Mouse (Mus musculus): Measurements from ENCODE around the gene Prkd2. TPM values are rescaled to one million over a fixed set of nuclear protein-coding genes. Genes with fewer than 3 reads are reported as not detected.

Prkd2 gene
- polyA plus RNA-seq, 1 experiment from 2014 or later: 8.8 TPM

- no peak for ATAC-seq (ENCODE audit: low FRiP score)
- Histone ChIP-seq H3K36me3 (peaks cover 49% of the 10 kb centered on the region), H3K4me1 (peaks cover 9% of the 10 kb centered on the region), H3K27me3 (peaks cover 62% of the 10 kb centered on the region), H3K27ac (no peak overlapping the region), H3K4me3 (peak overlapping the region; percentile 26; the same call in 1 of the 2 replicates), H3K9ac (no peak overlapping the region), H3K4me2 (replicated peaks) (no peak overlapping the region), H3K9me3 (replicated peaks) (peaks cover 8% of the 10 kb centered on the region)
- 46% methylated on average over 59 of the region's 59 CpGs for WGBS
These were observed 43.2 kb downstream of the Prkd2 start for GRCm38 (mm10) chr7:16885905-16886304.

GRCm38 (mm10) chr7:16890536-16890935, 47.8 kb downstream of the Prkd2 start:
- H3K27ac ChIP-seq: peak overlapping the region; percentile 75
- peak overlapping the region; percentile 55; the same call in 1 of the 2 replicates for H3K9ac ChIP-seq
- peaks cover 23% of the 10 kb centered on the region for H3K36me3 ChIP-seq
- peak overlapping the region; percentile 60 for H3K4me2 ChIP-seq (replicated peaks)
- no peak overlapping the region for H3K4me3 ChIP-seq
- H3K27me3 ChIP-seq: peaks cover 53% of the 10 kb centered on the region
- 37% methylated on average over 6 of the region's 6 CpGs for WGBS
- H3K9me3 ChIP-seq (replicated peaks): peaks cover 6% of the 10 kb centered on the region
- no peak for ATAC-seq (ENCODE audit: low FRiP score)
- H3K4me1 ChIP-seq: peaks cover 48% of the 10 kb centered on the region

GRCm38 (mm10) chr7:16890944-16891343, 48.2 kb downstream of the Prkd2 start:
- Histone ChIP-seq H3K36me3 (peaks cover 19% of the 10 kb centered on the region), H3K4me2 (replicated peaks) (peak overlapping the region; percentile 60), H3K27ac (peak overlapping the region; percentile 75), H3K4me3 (0 out of 2 replicates have a peak overlapping the region, but pooled peaks have one; percentile 28), H3K4me1 (peaks cover 49% of the 10 kb centered on the region), H3K27me3 (peaks cover 49% of the 10 kb centered on the region), H3K9ac (peak overlapping the region; percentile 55), H3K9me3 (replicated peaks) (peaks cover 2% of the 10 kb centered on the region; the same call in 1 of the 2 replicates)
- no peak for ATAC-seq (ENCODE audit: low FRiP score)
- WGBS: 2% methylated on average over 23 of the region's 23 CpGs

GRCm38 (mm10) chr7:16891641-16892351, 49.1 kb downstream of the Prkd2 start, which contains the start of gene Gng8:
Gng8 (plus strand) TSS chr7:16891786.
- Histone ChIP-seq H3K9me3 (replicated peaks) (no peaks in the 10 kb centered on the region), H3K4me1 (peaks cover 49% of the 10 kb centered on the region), H3K4me2 (replicated peaks) (peak within 1 kb of the TSS; percentile 60), H3K4me3 (peak within 1 kb of the TSS; percentile 28), H3K27me3 (peaks cover 41% of the 10 kb centered on the region), H3K27ac (peak within 1 kb of the TSS; percentile 75), H3K9ac (peak within 1 kb of the TSS; percentile 55), H3K36me3 (peaks cover 10% of the 10 kb centered on the region)
- peak; percentile 74 for ATAC-seq (ENCODE audit: low FRiP score)
- under 1% methylated on average over 30 of the region's 30 CpGs for WGBS

GRCm38 (mm10) chr7:16892352-16892730, 49.6 kb downstream of the Prkd2 start:
- peak overlapping the region; percentile 20; the same call in 1 of the 2 replicates for H3K9ac ChIP-seq
- H3K4me1 ChIP-seq: peaks cover 49% of the 10 kb centered on the region
- H3K27ac ChIP-seq: no peak overlapping the region
- peaks cover 37% of the 10 kb centered on the region for H3K27me3 ChIP-seq
- no peaks in the 10 kb centered on the region for H3K9me3 ChIP-seq (replicated peaks)
- H3K4me3 ChIP-seq: peak overlapping the region; percentile 28
- 46% methylated on average over 9 of the region's 9 CpGs for WGBS
- peaks cover 7% of the 10 kb centered on the region for H3K36me3 ChIP-seq
- ATAC-seq (ENCODE audit: low FRiP score): peak; percentile 1; the same call in 1 of the 2 replicates
- H3K4me2 ChIP-seq (replicated peaks): peak overlapping the region; percentile 60

GRCm38 (mm10) chr7:16893612-16894011, 50.9 kb downstream of the Prkd2 start:
- no peaks in the 10 kb centered on the region for H3K9me3 ChIP-seq (replicated peaks)
- H3K4me3 ChIP-seq: peak overlapping the region; percentile 3; the same call in 1 of the 2 replicates

GRCm38 (mm10) chr7:16894279-16894678, 51.6 kb downstream of the Prkd2 start:
- Histone ChIP-seq H3K36me3 (no peaks in the 10 kb centered on the region), H3K4me2 (replicated peaks) (peak overlapping the region; percentile 60), H3K9me3 (replicated peaks) (no peaks in the 10 kb centered on the region), H3K27me3 (peaks cover 31% of the 10 kb centered on the region), H3K27ac (peak overlapping the region; percentile 55; the same call in 1 of the 2 replicates), H3K4me3 (peak overlapping the region; percentile 20; the same call in 1 of the 2 replicates), H3K4me1 (peaks cover 49% of the 10 kb centered on the region), H3K9ac (peak overlapping the region; percentile 35)
- peak; percentile 77 for ATAC-seq (ENCODE audit: low FRiP score)
- 0% methylated on average over 4 of the region's 4 CpGs for WGBS

More at GRCm38 (mm10) chr7:16893612-16894011, 50.9 kb downstream of the Prkd2 start:
- no peak for ATAC-seq (ENCODE audit: low FRiP score)
- H3K27me3 ChIP-seq: peaks cover 31% of the 10 kb centered on the region
- WGBS: 7% methylated on average over 6 of the region's 6 CpGs
- no peaks in the 10 kb centered on the region for H3K36me3 ChIP-seq
- no peak overlapping the region for H3K27ac ChIP-seq
- peak overlapping the region; percentile 60 for H3K4me2 ChIP-seq (replicated peaks)
- H3K4me1 ChIP-seq: peaks cover 49% of the 10 kb centered on the region
- no peak overlapping the region for H3K9ac ChIP-seq

- Histone ChIP-seq H3K4me1 (peaks cover 50% of the 10 kb centered on the region), H3K9ac (0 out of 2 replicates have a peak overlapping the region, but pooled peaks have one; percentile 55), H3K4me2 (replicated peaks) (peak overlapping the region; percentile 60), H3K9me3 (replicated peaks) (no peaks in the 10 kb centered on the region), H3K27me3 (peaks cover 27% of the 10 kb centered on the region), H3K27ac (peak overlapping the region; percentile 55), H3K4me3 (peak overlapping the region; percentile 20), H3K36me3 (no peaks in the 10 kb centered on the region)
- ATAC-seq (ENCODE audit: low FRiP score): peak; percentile 20
- under 1% methylated on average over 24 of the region's 24 CpGs for WGBS
These were observed 52.3 kb downstream of the Prkd2 start for GRCm38 (mm10) chr7:16895000-16895399.

GRCm38 (mm10) chr7:16895511-16895910, 52.8 kb downstream of the Prkd2 start:
- no peaks in the 10 kb centered on the region for H3K36me3 ChIP-seq
- H3K4me1 ChIP-seq: peaks cover 53% of the 10 kb centered on the region
- no peak overlapping the region for H3K9ac ChIP-seq
- ATAC-seq (ENCODE audit: low FRiP score): no peak
- H3K4me3 ChIP-seq: peak overlapping the region; percentile 20; the same call in 1 of the 2 replicates
- H3K9me3 ChIP-seq (replicated peaks): no peaks in the 10 kb centered on the region
- 29% methylated on average over 10 of the region's 10 CpGs for WGBS
- no peak overlapping the region; the same call in 1 of the 2 replicates for H3K27ac ChIP-seq
- H3K27me3 ChIP-seq: peaks cover 24% of the 10 kb centered on the region
- peak overlapping the region; percentile 60 for H3K4me2 ChIP-seq (replicated peaks)

- 8% methylated on average over 5 of the region's 5 CpGs for WGBS
- 0 out of 2 replicates have a peak overlapping the region, but pooled peaks have one; percentile 24 for H3K27ac ChIP-seq
- no peaks in the 10 kb centered on the region for H3K27me3 ChIP-seq
- H3K9me3 ChIP-seq (replicated peaks): no peaks in the 10 kb centered on the region
- H3K4me2 ChIP-seq (replicated peaks): no peak overlapping the region
- peaks cover 27% of the 10 kb centered on the region for H3K4me1 ChIP-seq
- 0 out of 2 replicates have a peak, but pooled peaks have one; percentile 9 for ATAC-seq (ENCODE audit: low FRiP score)
- H3K4me3 ChIP-seq: no peak overlapping the region
- no peaks in the 10 kb centered on the region for H3K36me3 ChIP-seq
- H3K9ac ChIP-seq: no peak overlapping the region
These were observed 57.8 kb downstream of the Prkd2 start for GRCm38 (mm10) chr7:16900526-16900925.

GRCm38 (mm10) chr7:16903439-16903955, 60.8 kb downstream of the Prkd2 start:
- Histone ChIP-seq H3K9me3 (replicated peaks) (no peaks in the 10 kb centered on the region), H3K4me1 (peaks cover 48% of the 10 kb centered on the region), H3K36me3 (no peaks in the 10 kb centered on the region), H3K27ac (no peak overlapping the region), H3K9ac (no peak overlapping the region), H3K4me2 (replicated peaks) (no peak overlapping the region), H3K4me3 (no peak overlapping the region), H3K27me3 (0 out of 2 replicates have a peak, but pooled peaks cover 3% of the 10 kb centered on the region)
- 78% methylated on average over 2 of the region's 2 CpGs for WGBS
- ATAC-seq (ENCODE audit: low FRiP score): no peak

- Histone ChIP-seq H3K27me3 (peaks cover 6% of the 10 kb centered on the region; the same call in 1 of the 2 replicates), H3K27ac (0 out of 2 replicates have a peak overlapping the region, but pooled peaks have one; percentile 23), H3K9me3 (replicated peaks) (no peaks in the 10 kb centered on the region), H3K4me3 (no peak overlapping the region), H3K9ac (no peak overlapping the region), H3K4me1 (peaks cover 54% of the 10 kb centered on the region), H3K4me2 (replicated peaks) (no peak overlapping the region), H3K36me3 (no peaks in the 10 kb centered on the region)
- ATAC-seq (ENCODE audit: low FRiP score): 0 out of 2 replicates have a peak, but pooled peaks have one; percentile 39
- WGBS: 45% methylated on average over 8 of the region's 10 CpGs
These were observed 61.5 kb downstream of the Prkd2 start for GRCm38 (mm10) chr7:16904120-16904675.
